Comparison of ENCODE assay signal across 23 mouse cellular contexts in the genomic region with DNA sequence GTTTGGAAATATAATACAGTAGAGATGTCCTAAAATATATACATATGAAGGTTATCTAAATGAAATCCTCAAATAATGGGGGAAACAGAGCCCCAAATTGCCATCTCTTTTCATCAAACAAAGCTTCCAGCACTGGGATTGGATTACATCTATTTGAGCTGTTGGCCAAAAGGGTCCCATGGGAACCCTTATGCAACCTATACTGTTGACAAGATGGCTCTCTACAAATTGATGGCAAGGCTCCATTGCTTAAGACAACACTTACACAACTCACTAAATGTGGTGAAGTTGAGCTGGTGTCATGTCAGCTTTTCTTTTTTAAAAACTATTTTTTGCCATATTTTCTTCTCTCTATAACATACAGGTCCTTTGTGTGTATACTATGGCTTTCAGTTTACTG. TPM values are rescaled to one million over a fixed set of nuclear protein-coding genes. Genes with fewer than 3 reads are reported as not detected.
A peak's percentile ranks its signal among the peaks of the same experiment; 100 is the strongest.
DNase-seq lines count a peak whose midpoint lies in the region; ATAC-seq lines count a peak whose summit lies in the region.
"Had no signal": no experiment of that assay in that cellular context is flagged by ENCODE, and none has a peak within 500 bp of the region (broad histone marks: within the 10 kb centered on the region; RNA-seq: fewer than 3 reads in every experiment).

No protein-coding gene starts in this region.

- H3K9ac ChIP-seq in limb, embryonic 12.5 days (replicated peaks): no peak overlapping the region

- H3K4me2 ChIP-seq in limb, embryonic 12.5 days: no peak overlapping the region

- no peak overlapping the region for H3K4me3 ChIP-seq in limb, embryonic 12.5 days (replicated peaks)
- H3K4me3 ChIP-seq in limb, embryonic 10.5 days: no peak overlapping the region

- no peak for ATAC-seq in limb, embryonic 12.5 days (ENCODE audit: insufficient number of reproducible peaks, insufficient read depth, low FRiP score, low TSS enrichment, low read depth)
- ATAC-seq: activated CD4-positive, CD25-positive, alpha-beta regulatory T cell, adult 4 months; CD4-positive, CD25-positive, alpha-beta regulatory T cell, adult 4 months; Patski had no signal

- H3K27ac ChIP-seq in limb, embryonic 12.5 days: peak overlapping the region; percentile 41; the same call in 1 of the 2 replicates
- H3K27ac ChIP-seq in limb, embryonic 10.5 days: no peak overlapping the region

- H3K27me3 ChIP-seq in limb, embryonic 12.5 days: no peaks in the 10 kb centered on the region
- H3K27me3 ChIP-seq in limb, embryonic 10.5 days (ENCODE audit: low read depth, poor library complexity, severe bottlenecking): no peaks in the 10 kb centered on the region
- H3K27me3 ChIP-seq: CH12.LX, Patski had no signal

- H3K4me1 ChIP-seq in limb, embryonic 12.5 days (replicated peaks): peaks cover 30% of the 10 kb centered on the region
- H3K4me1 ChIP-seq in limb, embryonic 10.5 days: peaks cover 31% of the 10 kb centered on the region

- no peaks in the 10 kb centered on the region; the same call in 1 of the 2 replicates for H3K36me3 ChIP-seq in limb, embryonic 12.5 days
- H3K36me3 ChIP-seq in limb, embryonic 10.5 days: 0 out of 2 replicates have a peak, but pooled peaks cover under 1% of the 10 kb centered on the region

- DNase-seq in limb, embryonic 10.5 days (ENCODE audit: low spot score): no peak
- DNase-seq in NIH3T3 (ENCODE audit: low read depth) (peak; percentile 75), adipocyte (ENCODE audit: low spot score) (peak; percentile 65)
- DNase-seq in testis, postnatal 14 days (ENCODE audit: low spot score): no peak
- DNase-seq in right cerebral cortex, postnatal 36 days (ENCODE audit: low spot score in 2 of 2): no peak
- DNase-seq: adrenal gland, adult 2 months; adrenal gland, adult 8-10 months; adrenal gland, postnatal 10 days; adrenal gland, postnatal 14 days; adrenal gland, postnatal 25 days; adrenal gland, postnatal 36 days; B cell, adult 2 months; cerebellum, adult 11 months; cerebellum, adult 11-12 months; cerebellum, adult 18-20 months; cerebellum, adult 2 months; cerebellum, adult 8-10 months had no signal

- no peaks in the 10 kb centered on the region for H3K9me3 ChIP-seq in limb, embryonic 12.5 days
- no peaks in the 10 kb centered on the region for H3K9me3 ChIP-seq in limb, embryonic 10.5 days (replicated peaks)
- H3K9me3 ChIP-seq: G1E had no signal

RNA-seq across cellular contexts. Expression of gene Fancf, which starts 14.2 kb away (rescaled TPM):
- 27.0 and 27.2 TPM in 2 replicates for polyA plus RNA-seq in limb, embryonic 12.5 days (2016; fragmentation: Nextera tagmentation; extraction: Ambion mirVana)
- polyA plus RNA-seq in limb, embryonic 10.5 days (2016; fragmentation: Nextera tagmentation; extraction: Ambion mirVana): 12.3 and 14.2 TPM in 2 replicates

RNA-seq across cellular contexts. Expression of gene Gas2, which starts 14.5 kb away (rescaled TPM):
- 176 and 179 TPM in 2 replicates for polyA plus RNA-seq in limb, embryonic 12.5 days (2016; fragmentation: Nextera tagmentation; extraction: Ambion mirVana)
- polyA plus RNA-seq in limb, embryonic 10.5 days (2016; fragmentation: Nextera tagmentation; extraction: Ambion mirVana): 34.3 and 72.4 TPM in 2 replicates

Comparison
In these comparisons a context has a peak if more than half of its experiments do, and no peak if none do; other contexts are left out.
1. DNase-seq: peak in NIH3T3 (single experiment) and adipocyte (single experiment); none in limb, embryonic 10.5 days (single experiment), testis, postnatal 14 days (single experiment) and right cerebral cortex, postnatal 36 days (0 of 2).